Mouse (Mus musculus) spleen, embryonic (tissue): ENCODE data around the gene Rbm44.

Experiments
- CTCF ChIA-PET: fragments of 350-600 bp; sonication (Branson Sonifier 250); formaldehyde crosslinking; loops from one replicate; lab custom pipeline; 2022; lab: Charles Lee

Rbm44 gene

DNA sequence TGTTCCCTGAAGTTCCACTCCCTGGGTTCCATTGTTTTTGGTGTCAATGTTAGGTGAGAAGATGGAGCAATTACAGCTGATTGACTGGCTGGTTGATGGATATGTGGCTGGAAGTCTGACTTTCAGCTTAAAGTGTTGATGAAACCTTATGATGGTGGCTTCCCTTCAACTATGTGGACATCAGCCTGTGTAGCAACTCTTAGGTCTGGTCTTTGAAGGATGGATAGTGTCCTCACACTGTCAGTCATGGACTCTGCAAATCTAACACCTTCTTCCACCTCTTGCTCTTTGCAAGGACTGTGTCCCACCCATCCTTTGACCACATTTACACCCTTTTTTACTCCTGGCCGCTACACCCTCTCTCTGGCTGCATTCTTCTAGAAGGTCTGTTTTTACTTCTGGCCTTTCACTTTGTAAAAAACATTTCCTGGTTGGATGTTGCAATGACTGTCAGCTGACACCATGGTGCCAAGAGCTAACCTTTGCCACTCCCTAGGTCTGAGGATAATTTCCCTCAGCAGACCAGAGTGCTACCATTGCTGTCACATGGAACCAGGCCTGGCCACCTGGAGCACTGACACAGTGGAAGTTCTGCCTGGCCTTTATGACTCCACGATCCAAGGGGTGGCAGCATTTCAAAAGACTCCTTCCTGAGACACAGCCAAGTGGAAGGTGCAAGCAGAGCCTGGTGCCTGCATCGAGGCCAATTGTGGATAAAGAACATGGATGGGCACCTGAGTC lies 62.6 kb downstream of the Rbm44 start:
- CTCF ChIA-PET, result no interaction called here

DNA sequence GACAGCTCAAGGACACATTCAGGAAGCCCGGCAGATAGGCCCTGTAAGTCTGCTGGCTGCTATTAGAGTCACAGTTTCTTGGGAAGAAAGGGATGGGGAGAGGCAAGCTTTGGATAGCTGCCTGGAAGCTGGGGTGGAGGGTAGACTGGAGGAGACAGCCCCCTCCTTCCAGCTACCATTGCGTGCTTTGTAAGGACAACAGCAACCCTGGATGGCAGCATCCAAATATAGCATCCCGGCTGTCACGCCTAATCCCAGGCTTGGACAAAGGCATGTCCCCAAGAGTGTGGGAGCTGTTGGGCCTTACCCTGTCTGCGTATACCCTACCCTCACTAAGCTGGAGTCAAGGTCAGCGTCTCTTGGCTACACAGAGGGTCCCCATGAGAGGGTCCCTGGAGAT lies 64.5 kb downstream of the Rbm44 start:
- CTCF ChIA-PET, result no interaction called here

DNA sequence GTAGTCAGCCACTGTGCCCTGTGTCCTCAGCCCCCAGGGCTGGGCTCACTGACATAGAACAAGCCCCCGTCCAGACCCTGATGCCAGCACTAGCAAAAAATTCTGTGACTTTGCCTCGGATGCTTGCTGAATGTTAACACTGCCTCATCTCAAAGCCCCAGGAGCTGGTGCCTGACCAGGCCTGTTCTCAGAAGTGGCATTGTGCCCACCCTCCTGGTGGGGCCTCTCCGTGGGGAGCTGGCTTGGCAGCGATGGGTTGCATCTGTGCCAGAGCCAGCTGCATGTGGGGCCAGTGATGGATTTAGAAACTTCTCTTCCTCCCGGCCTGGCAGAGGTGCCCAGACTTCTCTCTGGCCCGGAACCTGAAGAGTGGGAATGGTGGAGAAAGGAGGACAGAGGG lies 64.9 kb downstream of the Rbm44 start:
- CTCF ChIA-PET, result no interaction called here

DNA sequence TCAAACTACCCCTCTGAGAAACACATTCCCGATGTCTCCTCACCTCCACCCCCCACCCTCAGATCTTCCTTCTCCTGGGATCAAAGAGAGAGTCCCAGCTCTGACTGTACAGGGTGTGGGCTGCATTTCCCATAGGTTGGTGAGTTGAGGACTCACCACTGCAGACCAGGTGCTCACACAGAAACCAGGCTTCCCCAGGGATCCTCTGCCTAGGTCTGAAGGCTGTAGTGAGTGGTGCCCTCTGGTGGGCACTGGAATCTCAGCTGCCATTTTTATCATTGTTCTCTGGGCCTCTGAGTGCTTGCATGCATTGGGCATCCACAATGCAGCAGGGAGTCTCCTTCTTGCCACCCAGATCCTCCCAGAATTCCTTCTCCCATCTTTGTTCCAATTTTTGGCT lies 66.2 kb downstream of the Rbm44 start:
- CTCF ChIA-PET, result no interaction called here

DNA sequence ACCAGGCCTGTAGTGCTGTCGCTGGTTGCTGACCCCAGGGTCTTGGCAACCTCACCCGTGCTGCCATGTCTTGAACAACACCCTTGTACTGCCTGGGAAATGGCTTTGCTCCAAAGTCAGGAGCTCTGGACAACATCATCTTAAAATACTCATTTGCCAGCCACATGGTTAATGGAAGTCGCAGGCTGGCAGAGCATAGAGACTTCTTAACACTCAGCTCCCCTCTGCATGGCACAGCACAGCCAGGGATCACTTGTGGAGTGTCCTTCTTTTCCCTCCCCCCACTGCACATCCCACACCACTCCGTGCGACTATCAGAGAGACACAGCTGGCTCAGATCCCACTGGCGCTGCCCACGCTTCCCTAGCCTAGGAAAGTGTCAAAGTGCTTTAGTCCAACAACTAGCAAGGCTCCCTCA lies 66.7 kb downstream of the Rbm44 start:
- CTCF ChIA-PET, result interaction anchor here (0.6 kb wide), 1 partner anchor 26 kb away, joined by 3 read pairs; no protein-coding TSS in a partner anchor

DNA sequence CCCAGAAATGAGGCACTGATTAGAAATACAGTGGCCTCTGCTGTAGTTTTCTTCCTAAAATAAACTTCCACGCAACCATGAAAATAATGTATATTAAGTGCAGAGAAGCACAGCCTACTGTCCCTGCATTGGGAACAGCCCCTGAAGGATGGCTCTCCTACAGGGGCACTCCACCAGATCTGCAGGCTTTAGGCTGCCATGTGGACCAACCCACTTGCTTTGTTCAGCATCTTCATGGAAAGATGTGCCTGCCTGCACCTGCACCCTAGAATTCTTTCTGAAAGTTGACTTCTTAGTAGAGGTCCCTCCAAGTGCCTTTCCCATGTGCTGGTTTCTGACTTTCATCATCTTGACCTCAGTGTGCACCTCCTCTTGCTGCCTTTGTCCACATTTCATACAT lies 70.4 kb downstream of the Rbm44 start:
- CTCF ChIA-PET, result interaction anchor here (0.8 kb wide), 1 partner anchor 34 kb away, joined by 3 read pairs; no protein-coding TSS in a partner anchor

DNA sequence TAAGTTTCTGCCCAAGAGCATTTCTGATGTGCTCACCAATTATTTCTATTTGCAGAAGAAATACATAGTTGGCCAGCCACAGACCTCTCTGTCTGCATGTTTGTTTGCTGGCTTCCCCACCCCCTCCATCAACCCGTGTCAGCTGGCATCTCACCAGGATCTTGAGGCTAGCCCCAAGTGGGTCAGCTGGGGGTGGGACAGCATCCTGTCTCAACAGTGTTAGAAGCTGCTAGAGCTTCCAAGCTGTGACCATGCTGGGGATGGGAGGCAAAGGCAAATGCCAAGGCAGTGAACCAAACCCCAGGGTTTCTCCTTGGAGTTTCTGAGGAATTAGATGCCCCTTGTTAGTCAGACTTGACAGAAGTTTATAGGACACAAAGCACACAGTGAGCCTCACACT lies 71.1 kb downstream of the Rbm44 start:
- CTCF ChIA-PET, result interaction anchor here (0.8 kb wide), 1 partner anchor 35 kb away, joined by 3 read pairs; no protein-coding TSS in a partner anchor

DNA sequence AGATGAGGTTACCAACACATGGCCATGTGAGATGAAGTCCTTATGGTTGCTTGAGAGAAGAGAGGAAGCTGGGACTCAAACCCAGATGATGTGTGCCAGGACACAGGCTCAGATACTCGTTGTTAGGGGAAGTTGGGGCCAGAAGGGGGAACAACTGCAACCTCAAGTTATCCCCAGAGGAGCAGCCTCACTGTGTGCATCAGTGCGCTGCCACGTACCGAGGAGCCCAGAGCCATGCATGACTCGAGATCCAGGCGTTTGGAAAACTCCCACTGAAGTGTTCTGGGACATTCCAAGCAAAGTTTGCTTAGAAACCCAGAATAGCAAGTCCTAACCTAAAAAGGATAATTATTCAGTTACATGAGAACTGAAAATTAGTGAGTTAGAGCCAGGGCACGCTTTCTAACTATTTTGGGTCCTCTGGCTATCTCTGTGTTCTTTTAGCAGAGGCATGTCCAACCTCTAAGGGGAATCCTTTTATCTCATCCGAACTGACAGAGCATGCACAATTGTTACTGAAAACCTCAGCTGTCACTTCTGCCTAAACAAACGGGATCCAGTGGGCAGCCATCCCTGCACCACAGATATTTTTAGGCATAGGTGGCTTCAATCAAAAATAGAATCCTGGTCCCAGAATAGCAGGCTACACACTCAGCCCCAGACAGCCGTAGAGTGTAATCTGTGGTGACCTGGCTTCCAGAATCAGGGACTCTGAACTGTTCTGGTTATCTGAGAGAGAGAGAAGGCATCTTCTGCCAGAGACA lies 71.8 kb downstream of the Rbm44 start:
- CTCF ChIA-PET, result no interaction called here

DNA sequence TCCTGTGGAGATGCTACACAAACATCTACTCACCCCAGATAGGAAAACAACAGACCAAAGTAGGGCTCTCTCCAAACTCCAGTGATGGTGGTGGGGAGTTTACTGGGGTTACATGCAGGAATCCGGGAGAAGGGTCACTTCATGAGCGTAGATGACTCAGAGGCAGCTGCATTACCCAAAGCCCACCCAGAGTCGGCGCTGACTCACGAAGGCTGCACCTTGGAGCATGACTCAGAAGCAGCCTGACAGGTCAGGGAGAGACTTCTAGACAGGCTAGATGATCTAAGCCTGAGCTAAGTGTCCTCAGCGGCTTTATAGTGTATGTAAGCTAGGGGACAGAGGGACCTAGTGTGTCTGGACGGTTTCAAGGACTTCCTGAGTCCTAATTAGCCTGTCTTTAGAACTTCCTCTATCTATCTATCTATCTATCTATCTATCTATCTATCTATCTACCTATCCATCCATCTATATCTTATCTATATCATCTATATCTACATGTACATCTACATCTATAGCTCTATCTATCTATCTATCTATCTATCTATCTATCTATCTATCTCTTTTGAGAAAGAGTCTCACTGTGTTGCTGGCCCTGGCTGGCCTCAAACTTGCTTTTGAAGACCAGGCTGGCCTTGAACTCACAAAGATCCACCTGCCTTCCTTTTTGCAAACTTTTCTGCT lies 74.9 kb downstream of the Rbm44 start:
- CTCF ChIA-PET, result no interaction called here

DNA sequence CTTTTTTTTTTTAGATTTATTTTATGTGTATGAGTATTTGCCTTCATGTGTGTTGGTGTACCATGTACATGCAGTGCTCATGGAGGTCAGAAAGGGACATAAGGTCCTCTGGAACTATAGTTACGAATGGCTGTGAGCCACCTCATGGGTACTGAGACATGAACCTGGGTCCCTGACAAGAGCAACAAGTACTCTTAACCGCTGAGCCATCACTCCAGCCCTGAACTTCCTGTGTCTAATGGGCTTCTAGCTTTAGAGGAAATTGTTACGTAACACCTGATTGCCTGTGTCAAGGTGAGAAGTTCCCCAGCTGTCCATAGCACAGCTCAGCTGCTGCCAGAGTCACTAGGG lies 75.4 kb downstream of the Rbm44 start:
- CTCF ChIA-PET, result no interaction called here
